Mouse (Mus musculus) hindbrain, embryonic 15.5 days (tissue): ENCODE results near the gene P4ha2. TPM values are rescaled to one million over a fixed set of nuclear protein-coding genes. Genes with fewer than 3 reads are reported as not detected.

Experiments
- ATAC-seq: fragments of 200-750 bp; cut with Nextera tagmentation; 2 replicates; pipeline ENCODE4 v1.8.0; 2017; ENCODE audit warnings: low read depth, moderate number of reproducible peaks, moderate TSS enrichment; ENCODE audit not compliant: low FRiP score
- H3K27ac ChIP-seq: fragments of 300-500 bp; sonication (generic); replicated peaks from 2 replicates; pipeline ENCODE4 v1.5.1; 2015; ENCODE audit warnings: mild to moderate bottlenecking, inconsistent platforms
- H3K27me3 ChIP-seq: fragments of 300-500 bp; sonication (generic); 2 replicates; pipeline ENCODE4 v1.6.1; 2015; ENCODE audit warnings: control low read depth, inconsistent platforms
- H3K36me3 ChIP-seq: fragments of 300-500 bp; sonication (generic); 2 replicates; pipeline ENCODE4 v1.6.1; 2015; ENCODE audit warnings: control low read depth, inconsistent platforms
- H3K4me1 ChIP-seq: fragments of 300-500 bp; sonication (generic); replicated peaks from 2 replicates; pipeline ENCODE4 v1.6.1; 2015; ENCODE audit warnings: control low read depth, inconsistent platforms
- H3K4me2 ChIP-seq: fragments of 300-500 bp; sonication (generic); 2 replicates; pipeline ENCODE4 v1.6.1; 2015; ENCODE audit warnings: moderate library complexity, mild to moderate bottlenecking, inconsistent platforms
- H3K4me3 ChIP-seq: fragments of 300-500 bp; sonication (generic); 2 replicates; pipeline ENCODE4 v1.5.1; 2015; ENCODE audit warnings: mild to moderate bottlenecking, inconsistent platforms
- H3K9ac ChIP-seq: fragments of 300-500 bp; sonication (generic); 2 replicates; pipeline ENCODE4 v1.6.1; 2015; ENCODE audit warnings: inconsistent platforms
- H3K9me3 ChIP-seq: fragments of 300-500 bp; sonication (generic); 2 replicates; pipeline ENCODE4 v1.6.1; 2016; ENCODE audit warnings: control low read depth, inconsistent platforms
- WGBS: fragments of 180-500 bp; shearing (Covaris S2); methylation state at CpG from one replicate; pipeline ENCODE4 v1.1.7; 2015; 5-methylcytosine and 5-hydroxymethylcytosine counted together
- polyA plus RNA-seq: library from polyadenylated mRNA; unstranded; fragments of >200 nt; fragmentation: Nextera tagmentation; extraction: Ambion mirVana; gene quantifications from 2 replicates; pipeline ENCODE4 v1.2.1, GENCODE M21; 2015

Gene P4ha2
- polyA plus RNA-seq, 1 experiment from 2014 or later = 9.2 TPM

DNA sequence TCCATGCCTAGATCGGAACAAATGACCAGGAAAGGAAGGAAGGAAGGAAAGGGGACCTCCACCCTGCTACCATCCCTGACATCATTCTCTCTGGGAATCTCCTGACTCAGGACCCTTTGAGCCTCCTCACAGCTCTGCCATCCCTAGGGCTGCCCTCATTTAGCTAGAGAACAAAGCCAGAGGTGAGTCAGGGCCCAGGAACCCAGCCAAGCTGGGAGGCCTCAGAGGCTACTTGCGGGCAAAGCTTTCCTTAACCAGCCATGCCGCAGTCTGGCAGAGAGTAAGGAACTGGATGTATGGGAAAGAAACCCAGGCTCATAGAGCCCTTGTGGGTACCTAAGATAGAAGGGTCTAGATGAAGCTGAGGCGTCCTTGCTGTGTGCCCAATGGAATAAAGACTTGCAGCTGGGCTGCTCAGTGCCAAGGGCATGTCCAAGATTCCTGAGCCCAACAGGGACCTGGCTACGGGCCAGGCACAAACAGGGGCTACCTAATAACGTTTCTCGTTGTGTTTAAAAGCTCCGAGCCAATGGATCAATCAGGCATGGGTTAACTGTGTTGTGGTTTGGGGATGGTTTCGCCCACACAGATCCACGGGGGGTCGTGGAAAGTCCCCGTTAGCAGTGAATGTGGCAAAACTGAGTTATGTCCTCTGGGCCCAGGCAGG, 37.7 kb upstream of the P4ha2 start:
- ATAC-seq = no peak
- Histone ChIP-seq H3K27me3 (0 out of 2 replicates have a peak, but pooled peaks cover 3% of the 10 kb centered on the region), H3K4me3 (no peak overlapping the region), H3K9me3 (no peaks in the 10 kb centered on the region), H3K4me2 (no peak overlapping the region), H3K4me1 (peaks cover 42% of the 10 kb centered on the region), H3K27ac (peak overlapping the region; percentile 60), H3K9ac (no peak overlapping the region), H3K36me3 (no peaks in the 10 kb centered on the region)
- 58% methylated on average over 12 of the region's 12 CpGs for WGBS

DNA sequence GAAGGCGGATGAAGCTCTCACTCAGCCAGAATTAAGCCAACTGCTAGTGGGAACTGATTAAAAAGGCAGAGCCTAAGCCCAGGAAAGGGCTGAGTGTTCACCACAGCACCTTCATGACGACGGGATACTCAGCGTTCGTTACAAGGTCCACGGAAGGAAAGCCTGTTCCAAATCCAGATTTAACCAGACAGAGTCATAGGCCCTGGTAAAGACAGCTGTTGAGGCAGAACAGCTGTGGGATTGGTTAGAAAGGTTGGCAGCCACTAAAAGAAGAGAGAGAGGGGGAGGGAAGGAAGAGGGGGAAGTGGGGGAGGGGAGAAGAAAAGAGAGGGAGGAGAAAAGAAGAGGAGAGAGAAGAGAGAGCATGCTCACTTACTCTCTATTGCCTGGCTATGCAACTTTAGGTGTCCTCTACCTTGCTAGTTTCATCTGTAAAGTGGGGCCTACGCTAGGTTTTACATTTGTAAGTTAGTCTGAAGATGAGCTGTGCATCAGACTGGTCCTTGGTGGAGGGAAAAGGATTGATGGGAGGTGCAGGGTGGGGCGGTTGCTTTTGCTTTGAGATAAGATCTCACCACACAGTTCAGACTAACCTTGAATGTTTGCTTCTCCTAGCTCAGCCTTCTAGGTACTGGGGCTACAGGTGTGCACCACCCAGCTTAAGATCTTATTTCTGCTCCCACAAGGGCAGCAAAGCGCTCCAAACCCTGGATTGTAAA, 37.0 kb upstream of the P4ha2 start:
- no peaks in the 10 kb centered on the region for H3K36me3 ChIP-seq
- no peak for ATAC-seq
- no peak overlapping the region for H3K9ac ChIP-seq
- H3K27ac ChIP-seq = peak overlapping the region; percentile 60
- H3K4me1 ChIP-seq = peaks cover 42% of the 10 kb centered on the region
- no peak overlapping the region for H3K4me3 ChIP-seq
- 0 out of 2 replicates have a peak, but pooled peaks cover 3% of the 10 kb centered on the region for H3K27me3 ChIP-seq
- no peaks in the 10 kb centered on the region for H3K9me3 ChIP-seq
- H3K4me2 ChIP-seq = no peak overlapping the region
- 79% methylated on average over 9 of the region's 9 CpGs for WGBS

DNA sequence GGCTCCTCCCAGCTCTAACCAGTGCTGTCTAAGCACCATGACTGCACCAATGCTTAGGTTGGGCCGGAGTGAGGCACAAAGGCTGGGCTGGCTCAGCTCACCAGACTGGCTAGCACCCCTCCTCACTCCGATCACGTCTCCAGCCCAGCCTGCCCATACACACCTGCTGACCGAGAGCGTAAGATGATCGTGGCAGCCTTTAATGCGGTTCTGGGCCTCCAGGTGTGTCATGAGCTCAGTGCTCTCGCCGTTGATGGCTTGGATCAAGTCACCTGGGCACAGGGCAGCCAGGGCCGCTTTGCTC, 36.5 kb upstream of the P4ha2 start:
- no peak overlapping the region for H3K9ac ChIP-seq
- 0 out of 2 replicates have a peak, but pooled peaks cover 3% of the 10 kb centered on the region for H3K27me3 ChIP-seq
- no peaks in the 10 kb centered on the region for H3K9me3 ChIP-seq
- no peak overlapping the region for H3K27ac ChIP-seq
- no peak overlapping the region for H3K4me2 ChIP-seq
- peaks cover 41% of the 10 kb centered on the region for H3K4me1 ChIP-seq
- ATAC-seq = no peak
- no peak overlapping the region for H3K4me3 ChIP-seq
- H3K36me3 ChIP-seq = no peaks in the 10 kb centered on the region
- 93% methylated on average over 10 of the region's 10 CpGs for WGBS

GRCm38 (mm10) chr11:54064412-54064978, 35.4 kb upstream of the P4ha2 start:
- H3K4me1 ChIP-seq = peaks cover 39% of the 10 kb centered on the region

DNA sequence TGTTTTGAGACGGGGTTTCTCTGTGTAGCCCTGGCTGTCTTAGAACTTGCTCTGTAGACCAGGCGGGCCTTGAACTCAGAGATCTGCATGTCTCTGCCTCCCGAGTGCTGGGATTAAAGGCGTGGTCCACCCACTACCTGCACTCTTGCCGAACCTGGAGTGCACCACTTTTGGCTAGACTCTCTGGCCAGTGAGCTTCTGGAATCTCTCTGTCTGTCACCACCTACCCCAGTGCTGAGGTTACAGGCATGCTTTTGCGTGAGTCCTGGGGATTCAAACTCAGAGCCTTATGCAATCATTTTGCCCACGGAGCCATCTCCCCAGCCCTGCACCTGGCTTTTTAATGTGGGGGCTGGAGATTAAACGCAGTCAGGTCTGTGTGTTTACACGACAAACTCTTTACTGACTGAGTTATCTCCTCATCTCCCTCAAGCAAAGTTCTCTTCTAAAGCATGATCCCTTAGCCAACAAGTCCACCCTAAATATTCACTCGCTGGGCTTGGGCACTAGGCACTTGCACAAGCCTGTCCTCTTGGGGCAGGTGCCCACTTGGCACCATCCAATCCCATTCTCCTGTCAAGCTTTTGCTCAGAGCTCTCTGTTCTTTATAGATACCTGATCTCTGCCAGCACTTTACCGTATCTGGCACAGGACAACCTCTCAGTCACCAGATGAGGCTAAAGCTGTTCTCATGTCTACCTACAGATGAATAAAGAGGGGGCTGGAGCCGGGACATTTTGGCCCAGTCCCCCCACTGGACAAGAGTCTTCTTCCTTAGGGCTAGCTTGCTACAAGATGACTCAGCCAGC, 34.6 kb upstream of the P4ha2 start:
- H3K4me1 ChIP-seq = peaks cover 35% of the 10 kb centered on the region

More at GRCm38 (mm10) chr11:54064412-54064978, 35.4 kb upstream of the P4ha2 start:
- Histone ChIP-seq H3K9me3 (no peaks in the 10 kb centered on the region), H3K27me3 (0 out of 2 replicates have a peak, but pooled peaks cover 3% of the 10 kb centered on the region), H3K27ac (no peak overlapping the region), H3K4me2 (no peak overlapping the region), H3K9ac (no peak overlapping the region), H3K36me3 (no peaks in the 10 kb centered on the region), H3K4me3 (no peak overlapping the region)
- WGBS = 75% methylated on average over 3 of the region's 3 CpGs
- no peak for ATAC-seq

DNA sequence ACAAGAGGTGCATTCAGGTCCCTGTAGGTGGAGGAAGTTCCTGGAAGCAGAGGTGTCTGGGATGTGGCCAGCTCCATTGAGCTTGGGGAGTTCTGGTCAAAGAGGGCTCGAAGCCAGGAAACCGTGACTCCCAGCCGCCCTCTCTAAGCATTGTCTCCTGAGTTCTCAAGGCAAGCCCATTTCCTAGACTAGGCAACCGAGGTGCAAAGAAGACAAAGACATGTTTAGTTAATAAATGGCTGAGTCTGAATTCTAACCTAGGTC, 34.0 kb upstream of the P4ha2 start:
- Histone ChIP-seq H3K27ac (no peak overlapping the region), H3K4me2 (no peak overlapping the region), H3K4me3 (no peak overlapping the region), H3K36me3 (no peaks in the 10 kb centered on the region), H3K9ac (no peak overlapping the region), H3K9me3 (no peaks in the 10 kb centered on the region), H3K4me1 (peaks cover 35% of the 10 kb centered on the region), H3K27me3 (0 out of 2 replicates have a peak, but pooled peaks cover 3% of the 10 kb centered on the region)
- 88% methylated on average over 4 of the region's 4 CpGs for WGBS
- no peak for ATAC-seq

More for the DNA sequence above, 34.6 kb upstream of the P4ha2 start:
- no peaks in the 10 kb centered on the region for H3K9me3 ChIP-seq
- H3K4me2 ChIP-seq = no peak overlapping the region
- H3K4me3 ChIP-seq = no peak overlapping the region
- H3K27ac ChIP-seq = no peak overlapping the region
- H3K36me3 ChIP-seq = no peaks in the 10 kb centered on the region
- H3K9ac ChIP-seq = no peak overlapping the region
- H3K27me3 ChIP-seq = 0 out of 2 replicates have a peak, but pooled peaks cover 3% of the 10 kb centered on the region
- WGBS = 91% methylated on average over 12 of the region's 12 CpGs
- no peak for ATAC-seq

- 85% methylated on average over 5 of the region's 5 CpGs for WGBS
- no peak overlapping the region for H3K27ac ChIP-seq
- H3K9ac ChIP-seq = no peak overlapping the region
- H3K4me1 ChIP-seq = peaks cover 35% of the 10 kb centered on the region
- no peak overlapping the region for H3K4me3 ChIP-seq
- no peaks in the 10 kb centered on the region for H3K9me3 ChIP-seq
- H3K4me2 ChIP-seq = peak overlapping the region; percentile 95; the same call in 1 of the 2 replicates
- H3K36me3 ChIP-seq = no peaks in the 10 kb centered on the region
- H3K27me3 ChIP-seq = 0 out of 2 replicates have a peak, but pooled peaks cover 3% of the 10 kb centered on the region
- ATAC-seq = no peak
Measured at GRCm38 (mm10) chr11:54066400-54066799, 33.5 kb upstream of the P4ha2 start.

- 40% methylated on average over 12 of the region's 12 CpGs for WGBS
- Histone ChIP-seq H3K9me3 (no peaks in the 10 kb centered on the region), H3K27ac (no peak overlapping the region), H3K36me3 (no peaks in the 10 kb centered on the region), H3K4me1 (peaks cover 27% of the 10 kb centered on the region), H3K9ac (no peak overlapping the region), H3K27me3 (0 out of 2 replicates have a peak, but pooled peaks cover 3% of the 10 kb centered on the region), H3K4me2 (peak overlapping the region; percentile 95), H3K4me3 (peak overlapping the region; percentile 55; the same call in 1 of the 2 replicates)
- no peak for ATAC-seq
Measured at GRCm38 (mm10) chr11:54067318-54067995, 32.4 kb upstream of the P4ha2 start.

DNA sequence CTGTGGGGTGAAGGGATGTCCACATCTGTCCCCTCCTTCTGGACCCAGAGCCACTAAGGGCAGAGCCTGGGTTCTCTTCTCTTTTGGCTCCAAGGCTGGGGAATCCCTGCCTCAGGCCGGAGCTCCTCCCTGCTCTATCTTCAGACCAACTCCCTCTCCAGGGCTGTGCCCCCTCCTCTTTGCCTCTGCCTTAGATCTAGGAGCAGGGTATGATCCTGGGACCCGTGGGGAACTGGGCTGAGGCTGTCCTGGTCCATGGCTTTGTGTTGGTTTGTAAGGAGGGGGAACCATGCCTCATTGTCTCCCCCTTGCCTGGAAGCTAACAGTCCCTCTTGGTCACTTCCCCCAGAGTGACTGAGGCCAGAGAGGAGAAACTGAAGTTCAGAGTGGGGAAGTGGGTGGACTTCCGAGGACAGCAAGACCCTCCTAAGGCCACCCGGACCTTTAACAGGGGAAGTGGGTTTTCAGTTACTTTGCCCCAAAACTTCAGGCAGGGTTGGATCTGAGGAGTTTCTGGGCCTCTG, 31.8 kb upstream of the P4ha2 start:
- peak overlapping the region; percentile 61; the same call in 1 of the 2 replicates for H3K9ac ChIP-seq

DNA sequence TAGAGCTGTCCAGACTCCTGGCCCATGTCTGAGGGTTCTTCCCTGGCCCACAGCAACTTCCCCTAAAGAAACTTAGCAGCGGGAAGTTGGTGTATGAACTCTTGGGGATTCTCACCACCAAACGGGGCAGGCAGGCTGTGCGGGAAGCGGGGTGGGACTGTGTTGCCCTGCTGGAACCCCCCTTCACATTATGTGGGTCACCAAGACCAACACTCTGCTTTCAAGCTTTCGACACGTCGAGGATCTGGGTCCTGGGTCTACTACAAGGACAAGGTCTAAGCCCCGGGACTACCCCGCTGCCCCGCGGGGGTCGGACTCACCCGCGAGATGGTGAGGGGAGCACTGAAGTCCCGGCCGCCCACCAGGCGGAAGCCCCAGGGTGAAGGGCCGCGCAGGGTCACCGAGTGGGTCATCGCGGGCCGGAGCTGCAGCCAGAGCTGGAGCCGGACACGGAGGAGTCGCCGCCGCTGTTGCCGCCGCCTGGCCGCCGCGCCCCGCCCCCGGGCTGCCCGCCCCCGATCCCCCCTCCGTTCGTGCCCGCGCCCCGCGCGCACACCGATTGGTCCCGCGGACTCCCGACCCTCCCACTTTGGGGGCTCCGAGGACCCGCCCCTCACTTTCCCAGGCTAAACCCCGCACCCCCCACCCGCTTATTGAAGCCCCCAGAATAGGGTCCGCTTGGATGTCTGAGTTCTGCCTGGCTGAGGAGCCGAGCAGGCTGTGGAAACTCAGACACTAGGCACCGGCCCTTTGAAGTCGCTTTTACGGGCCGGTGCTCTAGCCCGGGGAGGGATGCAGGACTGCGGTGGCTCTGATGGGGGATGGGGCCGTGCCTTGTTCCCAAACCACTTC, 31.1 kb upstream of the P4ha2 start, which contains the start of gene Pdlim4:
Pdlim4 (minus strand) TSS at position 495 of the 852 bp plus-strand sequence.
- Histone ChIP-seq H3K4me3 (peak within 1 kb of the TSS; percentile 55), H3K27me3 (0 out of 2 replicates have a peak, but pooled peaks cover 3% of the 10 kb centered on the region), H3K27ac (peak within 1 kb of the TSS; percentile 14; the same call in 1 of the 2 replicates), H3K4me2 (peak within 1 kb of the TSS; percentile 95), H3K9me3 (no peaks in the 10 kb centered on the region), H3K9ac (peak within 1 kb of the TSS; percentile 61), H3K4me1 (peaks cover 20% of the 10 kb centered on the region), H3K36me3 (no peaks in the 10 kb centered on the region)
- ATAC-seq = peak; percentile 65
- 2% methylated on average over 46 of the region's 61 CpGs for WGBS

More for the DNA sequence above, 31.8 kb upstream of the P4ha2 start:
- peak overlapping the region; percentile 95 for H3K4me2 ChIP-seq
- no peaks in the 10 kb centered on the region for H3K9me3 ChIP-seq
- no peak overlapping the region; the same call in 1 of the 2 replicates for H3K27ac ChIP-seq
- 0 out of 2 replicates have a peak, but pooled peaks cover 3% of the 10 kb centered on the region for H3K27me3 ChIP-seq
- H3K4me1 ChIP-seq = peaks cover 21% of the 10 kb centered on the region
- no peaks in the 10 kb centered on the region for H3K36me3 ChIP-seq
- WGBS = 38% methylated on average over 4 of the region's 4 CpGs
- H3K4me3 ChIP-seq = peak overlapping the region; percentile 55
- no peak for ATAC-seq
